Mouse (Mus musculus): ENCODE measurements at regions not wholly inside any gene's neighbourhood (a gene's known extent, or its start where the extent isn't known, plus 50 kb on each side); places are given as distances from the start of the nearest gene placed in this dataset.

GRCm38 (mm10) chr6:89249303-89249702 lies 113.1 kb downstream of the Plxna1 start:
- DNase-seq (ENCODE audit: extremely low spot score, low spot score): no peak

GRCm38 (mm10) chr6:89251641-89252040 lies 110.8 kb downstream of the Plxna1 start:
- no peak for DNase-seq (ENCODE audit: extremely low spot score, low spot score)

- DNase-seq (ENCODE audit: extremely low spot score, low spot score): no peak
Measured at GRCm38 (mm10) chr6:89256022-89256421, 106.4 kb downstream of the Plxna1 start.

GRCm38 (mm10) chr6:89256630-89257292 lies 105.7 kb downstream of the Plxna1 start:
- DNase-seq (ENCODE audit: extremely low spot score, low spot score): no peak

- DNase-seq (ENCODE audit: extremely low spot score, low spot score): no peak
Measured at GRCm38 (mm10) chr6:89257416-89257815, 105.0 kb downstream of the Plxna1 start.

- no peak for DNase-seq (ENCODE audit: extremely low spot score, low spot score)
Measured at GRCm38 (mm10) chr6:89258140-89258539, 104.3 kb downstream of the Plxna1 start.

GRCm38 (mm10) chr6:89259406-89259994 lies 102.9 kb downstream of the Plxna1 start:
- DNase-seq (ENCODE audit: extremely low spot score, low spot score): no peak

- DNase-seq (ENCODE audit: extremely low spot score, low spot score): no peak
Measured at GRCm38 (mm10) chr6:89262958-89263357, 99.5 kb downstream of the Plxna1 start.

- no peak for DNase-seq (ENCODE audit: extremely low spot score, low spot score)
Measured at GRCm38 (mm10) chr6:89265296-89265695, 97.1 kb downstream of the Plxna1 start.

All from neural tube, embryonic 10.5 days (tissue).